Mouse (Mus musculus) olfactory bulb, adult 2 months (tissue): Measurements from ENCODE around the gene 4930447C04Rik. TPM values are rescaled to one million over a fixed set of nuclear protein-coding genes. Genes with fewer than 3 reads are reported as not detected.

Source experiments
- H3K27ac ChIP-seq: fragments of 200-500 bp; 2 replicates; pipeline ENCODE4 v1.5.1; 2012; ENCODE audit warnings: low read depth, low read length; ENCODE audit not compliant: insufficient read depth
- H3K4me1 ChIP-seq: fragments of 200-500 bp; 2 replicates; pipeline ENCODE4 v1.6.1; 2012; ENCODE audit warnings: low read length; ENCODE audit not compliant: control insufficient read depth, insufficient read depth
- H3K4me3 ChIP-seq: fragments of 200-500 bp; 2 replicates; pipeline ENCODE4 v1.5.1; 2012; ENCODE audit warnings: mild to moderate bottlenecking, low read depth, low read length, moderate library complexity; ENCODE audit not compliant: insufficient read depth
- CTCF ChIP-seq: fragments of 200-500 bp; IDR thresholded peaks from 2 replicates; pipeline ENCODE4 v1.5.1; 2012; ENCODE audit warnings: low read depth, mild to moderate bottlenecking, low read length, moderate library complexity; ENCODE audit not compliant: insufficient read depth
- POLR2A ChIP-seq: fragments of 200-500 bp; IDR thresholded peaks from 2 replicates; pipeline ENCODE4 v1.6.1; 2012; ENCODE audit warnings: mild to moderate bottlenecking, low read depth, low read length, moderate library complexity; ENCODE audit not compliant: insufficient read depth
- WGBS: fragments of 180-500 bp; shearing (Covaris S2); methylation state at CpG from one replicate; pipeline ENCODE4 v1.1.7; 2018; 5-methylcytosine and 5-hydroxymethylcytosine counted together
- polyA plus RNA-seq: library from polyadenylated mRNA; stranded (reverse); fragments of >200 nt; gene quantifications from 2 replicates; pipeline ENCODE4 v1.2.4, GENCODE M21; 2012; ENCODE audit warnings: low replicate concordance; ENCODE audit not compliant: missing spikeins, insufficient read depth, insufficient read length

The 4930447C04Rik gene
- not detected in 2 replicates for polyA plus RNA-seq

DNA sequence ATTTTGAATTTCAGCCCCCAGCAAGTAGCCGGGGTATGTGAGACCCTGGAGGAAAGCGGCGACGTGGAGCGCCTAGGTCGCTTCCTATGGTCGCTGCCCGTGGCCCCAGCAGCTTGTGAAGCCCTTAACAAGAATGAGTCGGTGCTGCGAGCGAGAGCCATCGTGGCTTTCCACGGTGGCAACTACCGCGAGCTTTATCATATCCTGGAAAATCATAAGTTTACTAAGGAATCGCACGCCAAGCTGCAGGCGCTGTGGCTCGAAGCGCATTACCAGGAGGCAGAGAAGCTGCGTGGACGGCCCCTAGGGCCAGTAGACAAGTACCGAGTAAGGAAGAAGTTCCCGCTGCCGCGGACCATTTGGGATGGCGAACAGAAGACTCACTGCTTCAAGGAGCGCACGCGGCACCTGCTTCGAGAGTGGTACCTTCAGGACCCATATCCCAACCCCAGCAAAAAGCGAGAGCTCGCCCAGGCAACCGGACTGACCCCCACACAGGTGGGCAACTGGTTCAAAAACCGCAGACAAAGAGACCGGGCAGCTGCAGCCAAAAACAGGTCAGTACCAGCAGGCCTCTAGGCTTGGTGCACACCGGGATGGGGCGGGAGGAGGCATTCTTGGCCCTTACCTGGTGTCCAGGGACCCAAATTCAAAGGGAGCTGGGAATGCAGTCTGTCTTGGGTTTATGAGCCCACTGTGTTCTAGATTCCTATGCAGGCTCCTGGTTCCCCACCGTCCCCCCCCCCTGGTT, at the start of gene 4930447C04Rik:
TSS of gene 4930447C04Rik (minus strand) at position 704 of the 751 bp plus-strand sequence.
- WGBS, result 2% methylated on average over 39 of the region's 39 CpGs
- H3K4me3 ChIP-seq, result no peak within 1 kb of the TSS

DNA sequence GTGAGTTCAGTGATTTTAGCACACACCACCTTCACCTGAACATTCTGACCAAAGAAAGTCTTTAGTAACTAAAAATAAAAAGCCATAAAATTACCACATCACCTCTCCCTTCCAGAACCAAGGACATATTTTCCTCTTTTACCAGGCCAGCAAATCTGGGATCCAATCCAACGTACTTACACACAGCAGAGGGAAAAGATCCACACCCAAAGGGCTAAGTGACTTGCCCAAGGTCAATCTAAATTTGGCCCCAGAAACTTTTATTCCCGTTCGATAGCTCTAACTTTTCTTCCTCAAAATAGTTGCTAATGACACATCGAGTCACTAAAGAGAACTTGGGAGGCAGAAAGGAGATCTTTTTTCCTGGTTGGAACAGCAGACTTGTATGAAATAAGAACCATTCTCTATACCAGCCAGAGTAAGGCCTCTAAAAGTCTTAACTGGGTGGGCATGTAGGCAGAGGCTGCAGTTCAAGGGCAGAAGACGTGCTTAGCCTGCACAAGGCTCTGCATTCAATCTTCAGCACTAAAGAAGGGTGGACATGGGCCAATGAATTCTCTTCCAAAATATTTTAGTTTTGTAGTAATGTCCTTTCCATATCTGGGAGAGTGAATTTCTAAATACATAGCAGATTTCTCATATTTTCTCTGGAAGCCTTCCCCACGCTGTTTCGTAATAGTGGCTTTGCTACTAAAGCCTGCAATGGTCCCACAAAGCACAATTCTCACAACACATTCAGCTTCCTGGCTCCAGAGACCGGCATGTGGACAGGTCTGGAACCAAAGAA, 42.7 kb upstream of the 4930447C04Rik start:
- no peaks in the 10 kb centered on the region for H3K4me1 ChIP-seq
- no peak for TF ChIP-seq POLR2A
- TF ChIP-seq CTCF, result no peak
- 79% methylated on average over 8 of the region's 8 CpGs for WGBS
- H3K4me3 ChIP-seq, result no peak overlapping the region
- no peak overlapping the region for H3K27ac ChIP-seq

More for the DNA sequence above, at the start of gene 4930447C04Rik:
- Histone ChIP-seq H3K27ac (no peak within 1 kb of the TSS), H3K4me1 (0 out of 2 replicates have a peak, but pooled peaks cover 4% of the 10 kb centered on the region)
- TF ChIP-seq CTCF (no peak), POLR2A (no peak)

GRCm38 (mm10) chr12:72982616-72983015, 42.0 kb upstream of the 4930447C04Rik start:
- 65% methylated on average over 10 of the region's 10 CpGs for WGBS
- Histone ChIP-seq H3K4me3 (no peak overlapping the region), H3K27ac (no peak overlapping the region), H3K4me1 (no peaks in the 10 kb centered on the region)
- TF ChIP-seq CTCF, result no peak
- no peak for TF ChIP-seq POLR2A

DNA sequence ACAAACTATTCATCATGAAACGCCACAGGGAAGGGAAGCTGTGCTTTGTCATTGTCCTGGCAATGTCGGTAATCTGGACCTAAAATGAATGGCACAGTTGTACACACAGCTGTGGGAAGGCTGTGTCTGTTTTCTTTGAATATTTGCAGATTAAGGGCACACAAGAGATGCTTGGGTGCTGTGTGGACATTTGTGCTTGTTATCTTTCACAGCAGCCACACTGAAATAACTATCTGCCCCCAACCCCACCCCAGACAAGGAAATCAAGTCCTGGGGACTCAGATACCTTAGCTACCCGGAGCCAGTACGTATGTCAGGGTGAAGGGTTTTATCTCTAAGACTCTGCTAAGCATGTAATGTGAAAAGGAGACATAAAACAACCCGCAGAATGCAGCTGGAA, 38.7 kb upstream of the 4930447C04Rik start:
- 70% methylated on average over 5 of the region's 5 CpGs for WGBS

GRCm38 (mm10) chr12:72977851-72978250, 37.3 kb upstream of the 4930447C04Rik start:
- H3K4me3 ChIP-seq, result no peak overlapping the region
- 93% methylated on average over 3 of the region's 3 CpGs for WGBS
- no peak overlapping the region for H3K27ac ChIP-seq
- no peak for TF ChIP-seq POLR2A
- no peak for TF ChIP-seq CTCF
- no peaks in the 10 kb centered on the region for H3K4me1 ChIP-seq

More for the DNA sequence above, 38.7 kb upstream of the 4930447C04Rik start:
- Histone ChIP-seq H3K4me3 (no peak overlapping the region), H3K27ac (no peak overlapping the region), H3K4me1 (no peaks in the 10 kb centered on the region)
- TF ChIP-seq POLR2A (no peak), CTCF (no peak)

GRCm38 (mm10) chr12:72976718-72977117, 36.1 kb upstream of the 4930447C04Rik start:
- 3% methylated on average over 12 of the region's 12 CpGs for WGBS
- H3K4me1 ChIP-seq, result no peaks in the 10 kb centered on the region
- no peak overlapping the region for H3K4me3 ChIP-seq
- H3K27ac ChIP-seq, result no peak overlapping the region
- TF ChIP-seq CTCF (peak; percentile 82), POLR2A (no peak)

- no peak overlapping the region for H3K27ac ChIP-seq
- H3K4me1 ChIP-seq, result no peaks in the 10 kb centered on the region
- no peak for TF ChIP-seq CTCF
- no peak for TF ChIP-seq POLR2A
- 22% methylated on average over 7 of the region's 7 CpGs for WGBS
- H3K4me3 ChIP-seq, result no peak overlapping the region
Observed at GRCm38 (mm10) chr12:72976172-72976571, 35.6 kb upstream of the 4930447C04Rik start.

DNA sequence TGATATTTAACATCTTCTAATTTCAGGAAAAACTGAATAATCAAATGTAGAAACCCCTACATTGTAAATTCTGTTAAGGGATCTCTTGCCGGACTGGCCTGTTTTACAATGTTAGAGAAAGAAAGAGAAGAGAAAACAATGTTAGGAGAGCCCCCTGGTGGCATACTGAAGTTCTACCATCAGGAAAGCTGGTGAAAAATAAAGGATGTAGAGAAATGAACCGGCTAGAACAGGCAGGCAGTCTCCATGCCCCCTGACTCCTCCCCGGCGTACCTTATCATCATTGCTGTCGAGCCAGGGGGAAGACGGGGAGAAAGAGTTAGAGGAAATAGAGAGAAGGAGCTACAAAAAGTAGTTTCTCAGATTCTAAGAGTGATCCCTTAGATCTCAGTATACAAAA, 32.6 kb upstream of the 4930447C04Rik start:
- WGBS, result 6% methylated on average over 6 of the region's 6 CpGs
- TF ChIP-seq CTCF, result no peak
- no peak for TF ChIP-seq POLR2A
- H3K4me3 ChIP-seq, result no peak overlapping the region
- H3K4me1 ChIP-seq, result no peaks in the 10 kb centered on the region
- H3K27ac ChIP-seq, result no peak overlapping the region

GRCm38 (mm10) chr12:72970620-72971019, 30.0 kb upstream of the 4930447C04Rik start:
- TF ChIP-seq CTCF (no peak), POLR2A (no peak)
- no peaks in the 10 kb centered on the region for H3K4me1 ChIP-seq
- 70% methylated on average over 14 of the region's 14 CpGs for WGBS
- no peak overlapping the region for H3K27ac ChIP-seq
- H3K4me3 ChIP-seq, result no peak overlapping the region
